Mouse (Mus musculus) lung, postnatal 0 days (tissue): ENCODE results near the gene Cdkl2.

Source experiments
- CTCF ChIP-seq: IDR thresholded peaks from 2 replicates; pipeline ENCODE4 v1.5.1; 2016; ENCODE audit warnings: antibody characterized with exemption, mild to moderate bottlenecking
- EP300 ChIP-seq: IDR thresholded peaks from 2 replicates; pipeline ENCODE4 v1.6.1; 2016; ENCODE audit warnings: antibody characterized with exemption, mild to moderate bottlenecking, control low read depth

GRCm38 (mm10) chr5:91959986-91960385 lies 83.7 kb downstream of the Cdkl2 start:
- TF ChIP-seq CTCF: no peak
- TF ChIP-seq EP300: peak; percentile 53; the same call in 1 of the 2 replicates
